Mouse (Mus musculus): ENCODE data around the gene Selenoh. TPM values are rescaled to one million over a fixed set of nuclear protein-coding genes. Genes with fewer than 3 reads are reported as not detected.

The Selenoh gene
- polyA plus RNA-seq, 1 experiment from 2014 or later: 57.6 TPM

GRCm38 (mm10) chr2:84619646-84620340 is 50.8 kb downstream of the Selenoh start:
- no peak for TF ChIP-seq CTCF (IDR thresholded peaks at IDR 0.05; ENCODE audit: low read depth)
- no peak for TF ChIP-seq EP300 (IDR thresholded peaks at IDR 0.05; ENCODE audit: low read depth)
- H3K27me3 ChIP-seq (ENCODE audit: insufficient read depth, low read length): no peaks in the 10 kb centered on the region
- H3K27ac ChIP-seq (ENCODE audit: low read depth): no peak overlapping the region; the same call in 1 of the 2 replicates
- peaks cover 25% of the 10 kb centered on the region for H3K36me3 ChIP-seq (replicated peaks; ENCODE audit: insufficient read depth, low read length)
- ATAC-seq (no peak), DNase-seq (no peak)
- H3K9me3 ChIP-seq (ENCODE audit: low read length): no peaks in the 10 kb centered on the region
- no peak overlapping the region for H3K4me3 ChIP-seq (ENCODE audit: low read depth, low read length)
- peaks cover 22% of the 10 kb centered on the region for H3K4me1 ChIP-seq (ENCODE audit: insufficient read depth)
- H3K9ac ChIP-seq (replicated peaks): no peak overlapping the region
- no peak overlapping the region for H3K4me2 ChIP-seq (ENCODE audit: low read depth, low read length)
- WGBS (ENCODE audit: insufficient replicate concordance): 86% methylated on average over 21 of the region's 21 CpGs

Other genes with a start within 250 kb of the Selenoh start
- 9.4 and 12.8 TPM in 2 replicates for gene Calcrl, start 245.4 kb downstream of the Selenoh start, polyA plus RNA-seq (2015; fragmentation: Nextera tagmentation; extraction: Ambion mirVana)
- gene Tfpi, start 194.0 kb downstream of the Selenoh start, polyA plus RNA-seq (2015; fragmentation: Nextera tagmentation; extraction: Ambion mirVana): 12.2 and 15.2 TPM in 2 replicates
- gene Ctnnd1, start 20.0 kb downstream of the Selenoh start, polyA plus RNA-seq (2015; fragmentation: Nextera tagmentation; extraction: Ambion mirVana): 9.0 and 9.5 TPM in 2 replicates
- gene Btbd18, start 11.7 kb downstream of the Selenoh start, polyA plus RNA-seq (2015; fragmentation: Nextera tagmentation; extraction: Ambion mirVana): not detected in 2 replicates
- not detected in 2 replicates for gene Gm28635, start 7.3 kb upstream of the Selenoh start, polyA plus RNA-seq (2015; fragmentation: Nextera tagmentation; extraction: Ambion mirVana)
- 12.7 and 13.2 TPM in 2 replicates for gene Med19, start 7.6 kb upstream of the Selenoh start, polyA plus RNA-seq (2015; fragmentation: Nextera tagmentation; extraction: Ambion mirVana)
- 55.9 and 60.6 TPM in 2 replicates for gene Tmx2, start 8.4 kb upstream of the Selenoh start, polyA plus RNA-seq (2015; fragmentation: Nextera tagmentation; extraction: Ambion mirVana)
- gene Zdhhc5, start 44.4 kb upstream of the Selenoh start, polyA plus RNA-seq (2015; fragmentation: Nextera tagmentation; extraction: Ambion mirVana): 11.3 and 13.4 TPM in 2 replicates
- gene Clp1, start 56.6 kb upstream of the Selenoh start, polyA plus RNA-seq (2015; fragmentation: Nextera tagmentation; extraction: Ambion mirVana): 31.7 and 32.1 TPM in 2 replicates
- gene Ypel4, start 63.3 kb upstream of the Selenoh start, polyA plus RNA-seq (2015; fragmentation: Nextera tagmentation; extraction: Ambion mirVana): 18.4 and 20.9 TPM in 2 replicates
- gene Gm19426, start 72.9 kb upstream of the Selenoh start, polyA plus RNA-seq (2015; fragmentation: Nextera tagmentation; extraction: Ambion mirVana): 1.2 and 1.3 TPM in 2 replicates
- 344 and 356 TPM in 2 replicates for gene Serping1, start 104.7 kb upstream of the Selenoh start, polyA plus RNA-seq (2015; fragmentation: Nextera tagmentation; extraction: Ambion mirVana)
- gene Ube2l6, start 128.1 kb upstream of the Selenoh start, polyA plus RNA-seq (2015; fragmentation: Nextera tagmentation; extraction: Ambion mirVana): 276 and 305 TPM in 2 replicates
- 0.15 and 0.98 TPM in 2 replicates for gene Smtnl1, start 151.9 kb upstream of the Selenoh start, polyA plus RNA-seq (2015; fragmentation: Nextera tagmentation; extraction: Ambion mirVana)
- 59.8 and 63.9 TPM in 2 replicates for gene Timm10, start 156.2 kb upstream of the Selenoh start, polyA plus RNA-seq (2015; fragmentation: Nextera tagmentation; extraction: Ambion mirVana)
- 67.8 and 74.2 TPM in 2 replicates for gene Slc43a1, start 168.1 kb upstream of the Selenoh start, polyA plus RNA-seq (2015; fragmentation: Nextera tagmentation; extraction: Ambion mirVana)
- gene Rtn4rl2, start 215.9 kb upstream of the Selenoh start, polyA plus RNA-seq (2015; fragmentation: Nextera tagmentation; extraction: Ambion mirVana): 0.14 and 0.31 TPM in 2 replicates

Measured in liver, postnatal 0 days (tissue).